Mouse (Mus musculus): ENCODE data around the gene Hacd3.

Hacd3 gene

GRCm38 (mm10) chr9:64943997-64944396 is 77.5 kb downstream of the Hacd3 start:
- DNase-seq = no peak

GRCm38 (mm10) chr9:64941650-64942049 is 79.8 kb downstream of the Hacd3 start:
- DNase-seq = no peak

- DNase-seq = no peak
Observed at GRCm38 (mm10) chr9:64940731-64941346, 80.7 kb downstream of the Hacd3 start.

GRCm38 (mm10) chr9:64939790-64940189 is 81.7 kb downstream of the Hacd3 start:
- no peak for DNase-seq

- no peak for DNase-seq
Observed at GRCm38 (mm10) chr9:64939281-64939680, 82.2 kb downstream of the Hacd3 start.

- DNase-seq = no peak
Observed at GRCm38 (mm10) chr9:64938535-64938934, 83.0 kb downstream of the Hacd3 start.

GRCm38 (mm10) chr9:64937491-64937890 is 84.0 kb downstream of the Hacd3 start:
- no peak for DNase-seq
